Mouse (Mus musculus) heart, embryonic 15.5 days (tissue): ENCODE measurements around the gene Hspa5. TPM values are rescaled to one million over a fixed set of nuclear protein-coding genes. Genes with fewer than 3 reads are reported as not detected.
A peak's percentile ranks its signal among the peaks of the same experiment; 100 is the strongest.
"Not testable (repeated sequence)": the region's sequence is repeated elsewhere in the genome, so short reads cannot be mapped to it uniquely, and the experiment has no call there.

Experiments used
- ATAC-seq: fragments of 200-750 bp; cut with Nextera tagmentation; replicated peaks from 2 replicates; pipeline ENCODE4 v1.8.0; 2017; ENCODE audit warnings: low read depth, moderate TSS enrichment; ENCODE audit not compliant: insufficient number of reproducible peaks, insufficient read depth, low FRiP score
- H3K27ac ChIP-seq: fragments of 300-500 bp; sonication (generic); 2 replicates; pipeline ENCODE4 v1.5.1; 2015; ENCODE audit warnings: mild to moderate bottlenecking, inconsistent platforms
- H3K27me3 ChIP-seq: fragments of 300-500 bp; sonication (generic); 2 replicates; pipeline ENCODE4 v1.6.1; 2015; ENCODE audit warnings: inconsistent platforms
- H3K36me3 ChIP-seq: fragments of 300-500 bp; sonication (generic); 2 replicates; pipeline ENCODE4 v1.6.1; 2015; ENCODE audit warnings: mild to moderate bottlenecking, inconsistent platforms
- H3K4me1 ChIP-seq: fragments of 300-500 bp; sonication (generic); replicated peaks from 2 replicates; pipeline ENCODE4 v1.6.1; 2015; ENCODE audit warnings: inconsistent platforms
- H3K4me2 ChIP-seq: fragments of 300-500 bp; sonication (generic); 2 replicates; pipeline ENCODE4 v1.6.1; 2015; ENCODE audit warnings: inconsistent platforms, mild to moderate bottlenecking, moderate library complexity
- H3K4me3 ChIP-seq: fragments of 300-500 bp; sonication (generic); 2 replicates; pipeline ENCODE4 v1.5.1; 2015; ENCODE audit warnings: mild to moderate bottlenecking, inconsistent platforms
- H3K9ac ChIP-seq: fragments of 300-500 bp; sonication (generic); 2 replicates; pipeline ENCODE4 v1.6.1; 2015; ENCODE audit warnings: mild to moderate bottlenecking, inconsistent platforms
- H3K9me3 ChIP-seq: fragments of 300-500 bp; sonication (generic); replicated peaks from 2 replicates; pipeline ENCODE4 v1.6.1; 2016; ENCODE audit warnings: inconsistent platforms
- WGBS: fragments of 180-500 bp; shearing (Covaris S2); methylation state at CpG from one replicate; pipeline ENCODE4 v1.1.7; 2015; ENCODE audit warnings: mixed read lengths; 5-methylcytosine and 5-hydroxymethylcytosine counted together
- polyA plus RNA-seq: library from polyadenylated mRNA; unstranded; fragments of >200 nt; fragmentation: Nextera tagmentation; extraction: Ambion mirVana; gene quantifications from 2 replicates; pipeline ENCODE4 v1.2.1, GENCODE M21; 2015

Hspa5 gene
- polyA plus RNA-seq, 1 experiment from 2014 or later: 633 TPM

- Histone ChIP-seq H3K4me3 (peak overlapping the region; percentile 85), H3K9me3 (no peaks in the 10 kb centered on the region), H3K27me3 (no peaks in the 10 kb centered on the region), H3K27ac (peak overlapping the region; percentile 88), H3K4me2 (peak overlapping the region; percentile 66), H3K4me1 (peaks cover 49% of the 10 kb centered on the region), H3K36me3 (peaks cover 41% of the 10 kb centered on the region), H3K9ac (peak overlapping the region; percentile 90)
- 2% methylated on average over 50 of the region's 50 CpGs for WGBS
- ATAC-seq: peak; percentile 6
Measured at GRCm38 (mm10) chr2:34772252-34773235, 774 bp downstream of the Hspa5 start.

- Histone ChIP-seq H3K9ac (no peak overlapping the region), H3K4me2 (peak overlapping the region; percentile 66), H3K4me1 (peaks cover 50% of the 10 kb centered on the region), H3K9me3 (no peaks in the 10 kb centered on the region), H3K36me3 (peaks cover 48% of the 10 kb centered on the region), H3K27ac (no peak overlapping the region), H3K27me3 (no peaks in the 10 kb centered on the region), H3K4me3 (peak overlapping the region; percentile 85)
- no peak for ATAC-seq
- 79% methylated on average over 4 of the region's 4 CpGs for WGBS
Measured at GRCm38 (mm10) chr2:34773673-34774072, 1.9 kb downstream of the Hspa5 start.

- H3K4me2 ChIP-seq: peak overlapping the region; percentile 66
- WGBS: 81% methylated on average over 6 of the region's 6 CpGs
- no peaks in the 10 kb centered on the region for H3K9me3 ChIP-seq
- H3K4me1 ChIP-seq: peaks cover 50% of the 10 kb centered on the region
- H3K4me3 ChIP-seq: peak overlapping the region; percentile 85
- no peak for ATAC-seq
- no peak overlapping the region for H3K27ac ChIP-seq
- H3K9ac ChIP-seq: no peak overlapping the region
- H3K36me3 ChIP-seq: peaks cover 48% of the 10 kb centered on the region
- H3K27me3 ChIP-seq: no peaks in the 10 kb centered on the region
Measured at GRCm38 (mm10) chr2:34774493-34774892, 2.7 kb downstream of the Hspa5 start.

- 58% methylated on average over 1 of the region's 1 CpGs for WGBS
- peak overlapping the region; percentile 66; the same call in 1 of the 2 replicates for H3K4me2 ChIP-seq
- peaks cover 44% of the 10 kb centered on the region for H3K4me1 ChIP-seq
Measured at GRCm38 (mm10) chr2:34777237-34777868, 5.6 kb downstream of the Hspa5 start.

GRCm38 (mm10) chr2:34783064-34784020 lies 11.6 kb downstream of the Hspa5 start:
- peak overlapping the region; percentile 47 for H3K27ac ChIP-seq
- peaks cover 30% of the 10 kb centered on the region for H3K36me3 ChIP-seq
- peak; percentile 73 for ATAC-seq
- H3K4me3 ChIP-seq: no peak overlapping the region
- whole genome bisulfite sequencing: 55% methylated on average over 14 of the region's 14 CpGs
- H3K9me3 ChIP-seq: no peaks in the 10 kb centered on the region
- peaks cover 5% of the 10 kb centered on the region for H3K4me1 ChIP-seq
- no peak overlapping the region for H3K9ac ChIP-seq
- H3K4me2 ChIP-seq: peak overlapping the region; percentile 15; the same call in 1 of the 2 replicates
- H3K27me3 ChIP-seq: no peaks in the 10 kb centered on the region

More at GRCm38 (mm10) chr2:34777237-34777868, 5.6 kb downstream of the Hspa5 start:
- no peak overlapping the region for H3K27ac ChIP-seq
- no peaks in the 10 kb centered on the region for H3K9me3 ChIP-seq
- peaks cover 54% of the 10 kb centered on the region for H3K36me3 ChIP-seq
- no peaks in the 10 kb centered on the region for H3K27me3 ChIP-seq
- H3K4me3 ChIP-seq: no peak overlapping the region
- H3K9ac ChIP-seq: no peak overlapping the region
- ATAC-seq: no peak

- 81% methylated on average over 2 of the region's 2 CpGs for WGBS
- no peaks in the 10 kb centered on the region for H3K27me3 ChIP-seq
- H3K9ac ChIP-seq: no peak overlapping the region
- H3K4me3 ChIP-seq: no peak overlapping the region
- no peak overlapping the region for H3K27ac ChIP-seq
- no peak overlapping the region for H3K4me2 ChIP-seq
- peaks cover 30% of the 10 kb centered on the region for H3K36me3 ChIP-seq
- H3K4me1 ChIP-seq: peaks cover 11% of the 10 kb centered on the region
- no peaks in the 10 kb centered on the region for H3K9me3 ChIP-seq
- ATAC-seq: no peak
Measured at GRCm38 (mm10) chr2:34784085-34784484, 12.3 kb downstream of the Hspa5 start.

- no peak overlapping the region for H3K27ac ChIP-seq
- H3K4me2 ChIP-seq: no peak overlapping the region
- H3K9me3 ChIP-seq: no peaks in the 10 kb centered on the region
- peaks cover 6% of the 10 kb centered on the region for H3K4me1 ChIP-seq
- no peak overlapping the region for H3K4me3 ChIP-seq
- WGBS: 82% methylated on average over 8 of the region's 8 CpGs
- no peak overlapping the region for H3K9ac ChIP-seq
- peaks cover 28% of the 10 kb centered on the region for H3K36me3 ChIP-seq
- H3K27me3 ChIP-seq: no peaks in the 10 kb centered on the region
- ATAC-seq: no peak
Measured at GRCm38 (mm10) chr2:34790282-34790681, 18.5 kb downstream of the Hspa5 start.

GRCm38 (mm10) chr2:34792543-34792942 lies 20.8 kb downstream of the Hspa5 start:
- not testable (repeated sequence) for H3K4me1 ChIP-seq, H3K27me3 ChIP-seq, H3K9me3 ChIP-seq, H3K4me2 ChIP-seq, ATAC-seq, H3K4me3 ChIP-seq, H3K27ac ChIP-seq, H3K9ac ChIP-seq
- WGBS: 85% methylated on average over 2 of the region's 2 CpGs
- peaks cover 26% of the 10 kb centered on the region for H3K36me3 ChIP-seq

GRCm38 (mm10) chr2:34794511-34794910 lies 22.7 kb downstream of the Hspa5 start:
- Histone ChIP-seq H3K36me3 (peaks cover 26% of the 10 kb centered on the region), H3K27ac (no peak overlapping the region), H3K27me3 (no peaks in the 10 kb centered on the region), H3K4me1 (peaks cover 5% of the 10 kb centered on the region), H3K9ac (no peak overlapping the region), H3K9me3 (no peaks in the 10 kb centered on the region), H3K4me2 (no peak overlapping the region), H3K4me3 (no peak overlapping the region)
- ATAC-seq: no peak
- 96% methylated on average over 2 of the region's 2 CpGs for WGBS

- WGBS: 85% methylated on average over 7 of the region's 7 CpGs
- ATAC-seq: no peak
- no peaks in the 10 kb centered on the region for H3K9me3 ChIP-seq
- no peak overlapping the region for H3K4me3 ChIP-seq
- H3K4me1 ChIP-seq: peaks cover 11% of the 10 kb centered on the region
- H3K36me3 ChIP-seq: peaks cover 22% of the 10 kb centered on the region
- no peak overlapping the region for H3K9ac ChIP-seq
- no peak overlapping the region for H3K27ac ChIP-seq
- no peaks in the 10 kb centered on the region for H3K27me3 ChIP-seq
- H3K4me2 ChIP-seq: no peak overlapping the region
Measured at GRCm38 (mm10) chr2:34795426-34795825, 23.7 kb downstream of the Hspa5 start.
